Mouse (Mus musculus) liver, postnatal 0 days (tissue): ENCODE results near the gene Gigyf2.

Experiments
- CTCF ChIP-seq: sonication (generic); IDR thresholded peaks from 2 replicates; pipeline ENCODE4 v1.5.1; 2016; ENCODE audit warnings: antibody characterized with exemption, low read depth
- EP300 ChIP-seq: IDR thresholded peaks from 2 replicates; pipeline ENCODE4 v1.6.1; 2016; ENCODE audit warnings: antibody characterized with exemption, low read depth, mild to moderate bottlenecking

- TF ChIP-seq CTCF (no peak), EP300 (no peak)
These were observed 140.7 kb downstream of the Gigyf2 start for GRCm38 (mm10) chr1:87467469-87467868.
